Mouse (Mus musculus): ENCODE results near the gene 1700003E16Rik.

Gene 1700003E16Rik

GRCm38 (mm10) chr6:83206321-83206720 lies 50.1 kb downstream of the 1700003E16Rik start:
- no peak for DNase-seq (ENCODE audit: low spot score)

- no peak for DNase-seq (ENCODE audit: low spot score)
These were observed 51.3 kb downstream of the 1700003E16Rik start for GRCm38 (mm10) chr6:83207361-83208049.

- DNase-seq (ENCODE audit: low spot score), result no peak
These were observed 51.8 kb downstream of the 1700003E16Rik start for GRCm38 (mm10) chr6:83208050-83208400.

GRCm38 (mm10) chr6:83210495-83210894 lies 54.3 kb downstream of the 1700003E16Rik start:
- no peak for DNase-seq (ENCODE audit: low spot score)

GRCm38 (mm10) chr6:83211526-83211925 lies 55.3 kb downstream of the 1700003E16Rik start:
- no peak for DNase-seq (ENCODE audit: low spot score)
